Mouse (Mus musculus) heart, embryonic 16.5 days (tissue): Measurements from ENCODE around the gene Unc13c. TPM values are rescaled to one million over a fixed set of nuclear protein-coding genes. Genes with fewer than 3 reads are reported as not detected.

Experiments
- ATAC-seq: fragments of 200-750 bp; cut with Nextera tagmentation; replicated peaks from 2 replicates; pipeline ENCODE4 v1.8.0; 2017; ENCODE audit warnings: moderate number of reproducible peaks; ENCODE audit not compliant: insufficient read depth, low FRiP score; ENCODE audit errors: extremely low read depth
- H3K27ac ChIP-seq: fragments of 300-500 bp; sonication (generic); 2 replicates; pipeline ENCODE4 v1.5.1; 2014; ENCODE audit warnings: mild to moderate bottlenecking, low read length, control low read depth, moderate library complexity
- H3K27me3 ChIP-seq: fragments of 300-500 bp; sonication (generic); 2 replicates; pipeline ENCODE4 v1.6.1; 2014; ENCODE audit warnings: low read length, mixed read lengths; ENCODE audit not compliant: control insufficient read depth, insufficient read depth
- H3K36me3 ChIP-seq: fragments of 300-500 bp; sonication (generic); 2 replicates; pipeline ENCODE4 v1.6.1; 2014; ENCODE audit not compliant: control insufficient read depth, insufficient read depth
- H3K4me1 ChIP-seq: fragments of 300-500 bp; sonication (generic); 2 replicates; pipeline ENCODE4 v1.6.1; 2014; ENCODE audit warnings: low read length, mixed read lengths; ENCODE audit not compliant: control insufficient read depth, insufficient read depth
- H3K4me2 ChIP-seq: fragments of 300-500 bp; sonication (generic); 2 replicates; pipeline ENCODE4 v1.6.1; 2014; ENCODE audit warnings: low read depth, mild to moderate bottlenecking, control low read depth, low read length
- H3K4me3 ChIP-seq: fragments of 300-500 bp; sonication (generic); 2 replicates; pipeline ENCODE4 v1.5.1; 2014; ENCODE audit warnings: mild to moderate bottlenecking, control low read depth, low read length
- H3K9ac ChIP-seq: fragments of 300-500 bp; sonication (generic); 2 replicates; pipeline ENCODE4 v1.6.1; 2014; ENCODE audit warnings: low read length, control low read depth
- H3K9me3 ChIP-seq: fragments of 300-500 bp; sonication (generic); replicated peaks from 2 replicates; pipeline ENCODE4 v1.6.1; 2016; ENCODE audit warnings: low read length; ENCODE audit not compliant: control insufficient read depth
- WGBS: fragments of 180-500 bp; shearing (Covaris S2); extraction: QIAGEN DNeasy Blood & Tissue Kit; methylation state at CpG from one replicate; pipeline ENCODE4 v1.1.7; 2014; 5-methylcytosine and 5-hydroxymethylcytosine counted together
- polyA plus RNA-seq: library from polyadenylated mRNA; unstranded; fragments of >200 nt; fragmentation: Nextera tagmentation; extraction: Ambion mirVana; gene quantifications from 2 replicates; pipeline ENCODE4 v1.2.1, GENCODE M21; 2015

Unc13c gene
- polyA plus RNA-seq = 1.4 and 1.6 TPM in 2 replicates

GRCm38 (mm10) chr9:73968641-73969121 lies at the start of gene Unc13c:
Gene Unc13c (minus strand): TSS chr9:73968966.
- WGBS = 2% methylated on average over 17 of the region's 17 CpGs
- Histone ChIP-seq H3K4me2 (peak within 1 kb of the TSS; percentile 70), H3K27me3 (no peaks in the 10 kb centered on the region), H3K27ac (peak within 1 kb of the TSS; percentile 43; the same call in 1 of the 2 replicates), H3K9me3 (no peaks in the 10 kb centered on the region), H3K4me1 (peaks cover 34% of the 10 kb centered on the region), H3K36me3 (no peaks in the 10 kb centered on the region), H3K9ac (peak within 1 kb of the TSS; percentile 67), H3K4me3 (peak within 1 kb of the TSS; percentile 54)
- peak; percentile 47; the same call in 1 of the 2 replicates for ATAC-seq

DNA sequence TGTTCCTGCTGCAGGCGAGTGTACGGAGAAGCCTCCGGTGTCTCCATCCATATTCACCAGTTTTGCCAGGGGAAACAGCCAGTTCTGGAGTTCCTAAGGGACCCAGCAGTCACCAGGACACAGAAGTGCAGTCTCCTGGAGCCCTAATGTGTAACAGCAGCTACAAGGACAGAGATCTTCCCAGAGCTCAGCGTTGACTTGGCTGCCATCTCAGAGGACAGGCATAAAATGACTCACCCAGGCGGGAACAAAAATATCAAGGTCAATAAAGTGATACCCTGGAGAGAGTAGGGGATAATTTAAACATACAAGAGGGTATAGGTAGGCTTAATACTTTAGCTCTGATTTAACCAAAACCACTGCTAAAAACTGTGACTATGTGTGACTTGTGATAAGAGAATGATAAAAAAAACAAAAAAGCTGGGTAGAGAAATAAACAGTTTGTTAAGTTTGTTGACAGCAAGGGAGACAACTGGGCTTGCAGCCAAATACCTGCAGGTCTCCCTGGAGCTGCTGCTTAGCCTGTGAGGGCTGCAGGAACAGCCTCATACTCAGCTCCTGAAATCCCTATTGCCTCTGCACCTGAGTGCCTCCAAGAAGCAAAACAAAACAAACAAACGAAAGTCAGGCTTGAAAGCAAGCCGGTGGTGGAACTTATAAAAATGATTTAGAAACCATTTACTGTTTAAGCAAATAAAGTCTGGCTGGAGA lies 39.4 kb upstream of the Unc13c start:
- Histone ChIP-seq H3K4me1 (peaks cover 8% of the 10 kb centered on the region), H3K36me3 (no peaks in the 10 kb centered on the region), H3K4me2 (peak overlapping the region; percentile 17; the same call in 1 of the 2 replicates), H3K9me3 (no peaks in the 10 kb centered on the region), H3K27me3 (no peaks in the 10 kb centered on the region), H3K27ac (no peak overlapping the region; the same call in 1 of the 2 replicates), H3K4me3 (no peak overlapping the region), H3K9ac (no peak overlapping the region)
- 52% methylated on average over 7 of the region's 7 CpGs for WGBS
- no peak for ATAC-seq

- Histone ChIP-seq H3K4me1 (peaks cover 6% of the 10 kb centered on the region), H3K27me3 (no peaks in the 10 kb centered on the region), H3K9ac (peak overlapping the region; percentile 15; the same call in 1 of the 2 replicates), H3K9me3 (no peaks in the 10 kb centered on the region), H3K36me3 (no peaks in the 10 kb centered on the region), H3K4me3 (no peak overlapping the region), H3K27ac (no peak overlapping the region), H3K4me2 (no peak overlapping the region)
- no peak for ATAC-seq
- WGBS = 28% methylated on average over 6 of the region's 6 CpGs
Observed at GRCm38 (mm10) chr9:74002388-74002990, 33.7 kb upstream of the Unc13c start.

DNA sequence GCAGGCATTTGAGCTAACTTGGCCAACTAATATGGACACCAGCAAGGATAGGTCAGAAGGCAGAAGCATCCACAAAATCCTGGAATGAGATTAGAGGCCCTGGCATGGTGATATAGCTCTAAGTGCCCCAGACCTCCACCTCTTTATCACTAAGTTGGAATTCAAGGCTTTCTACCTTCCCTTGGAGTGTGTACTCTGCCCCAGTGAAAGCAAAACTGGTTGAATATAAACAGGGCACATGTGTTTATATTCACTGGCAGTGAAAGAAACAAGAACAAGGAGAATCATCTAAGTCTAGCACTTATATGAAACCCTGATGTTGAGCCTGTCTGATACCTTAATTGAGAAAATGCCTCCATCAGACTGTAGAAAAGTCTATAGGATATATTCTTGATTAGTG lies 19.3 kb upstream of the Unc13c start:
- Histone ChIP-seq H3K4me3 (no peak overlapping the region), H3K4me1 (no peaks in the 10 kb centered on the region), H3K36me3 (no peaks in the 10 kb centered on the region), H3K9me3 (peaks cover 5% of the 10 kb centered on the region), H3K27ac (no peak overlapping the region), H3K27me3 (no peaks in the 10 kb centered on the region), H3K4me2 (no peak overlapping the region), H3K9ac (no peak overlapping the region)
- ATAC-seq = no peak

DNA sequence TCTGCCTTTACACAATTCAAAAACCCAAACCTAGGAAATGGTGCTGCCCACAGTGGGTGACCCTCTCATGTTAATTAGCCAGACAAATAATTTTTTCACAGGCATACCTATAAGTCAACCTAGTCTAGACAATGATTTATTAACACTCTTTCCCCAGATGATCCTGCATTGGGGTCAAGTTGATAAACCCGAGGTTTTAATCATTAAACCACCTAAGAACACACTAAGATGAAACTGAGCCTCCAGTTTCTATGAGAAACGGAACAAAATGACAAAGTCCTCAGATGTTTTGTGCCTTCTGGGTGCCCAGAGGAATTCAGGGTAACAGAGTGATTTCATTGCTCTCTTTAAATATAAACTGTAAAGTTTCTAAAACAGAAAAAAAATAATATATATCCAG lies 18.5 kb upstream of the Unc13c start:
- Histone ChIP-seq H3K4me2 (no peak overlapping the region), H3K36me3 (no peaks in the 10 kb centered on the region), H3K9me3 (peaks cover 5% of the 10 kb centered on the region), H3K4me3 (no peak overlapping the region), H3K9ac (no peak overlapping the region), H3K27ac (no peak overlapping the region), H3K4me1 (no peaks in the 10 kb centered on the region), H3K27me3 (no peaks in the 10 kb centered on the region)
- WGBS = 73% methylated on average over 2 of the region's 2 CpGs
- ATAC-seq = no peak

DNA sequence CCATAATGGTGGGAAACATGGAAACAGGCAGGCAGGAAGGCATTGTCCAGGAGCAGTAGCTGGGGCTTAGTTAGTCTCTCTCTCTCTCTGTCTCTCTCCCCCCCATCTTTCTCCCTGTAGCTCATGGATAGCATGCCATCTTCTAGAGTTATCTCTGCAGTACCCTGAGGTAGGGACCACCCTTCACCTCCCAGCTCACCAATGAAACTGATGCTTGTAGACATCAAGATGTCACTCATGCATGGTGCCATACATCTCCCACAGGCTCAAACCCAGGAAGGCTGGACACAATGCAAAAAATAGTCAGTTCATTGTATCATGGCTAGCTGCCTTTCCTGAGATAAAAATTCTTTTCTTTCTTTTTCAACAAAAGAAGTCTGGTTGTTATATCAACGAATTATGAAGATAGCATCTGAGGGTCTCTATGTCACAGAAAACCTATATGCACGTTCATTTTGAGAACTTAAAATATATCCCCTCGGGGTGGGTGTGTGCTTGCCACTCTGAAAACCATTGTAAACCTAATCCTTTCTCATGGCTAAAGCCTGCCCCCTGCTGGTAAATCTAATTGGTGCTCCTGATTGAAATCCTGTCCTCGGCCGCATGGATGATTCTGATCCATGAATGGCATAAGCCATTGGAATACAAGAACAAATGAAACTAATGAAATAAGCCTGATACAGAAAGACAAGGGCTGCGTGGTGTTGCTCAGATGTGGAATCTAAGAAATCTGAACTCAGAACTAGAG lies 14.0 kb upstream of the Unc13c start:
- Histone ChIP-seq H3K27ac (no peak overlapping the region), H3K4me2 (no peak overlapping the region), H3K27me3 (no peaks in the 10 kb centered on the region), H3K4me3 (no peak overlapping the region), H3K4me1 (no peaks in the 10 kb centered on the region), H3K9ac (no peak overlapping the region), H3K9me3 (no peaks in the 10 kb centered on the region), H3K36me3 (no peaks in the 10 kb centered on the region)
- ATAC-seq = no peak
- WGBS = 10% methylated on average over 6 of the region's 6 CpGs

DNA sequence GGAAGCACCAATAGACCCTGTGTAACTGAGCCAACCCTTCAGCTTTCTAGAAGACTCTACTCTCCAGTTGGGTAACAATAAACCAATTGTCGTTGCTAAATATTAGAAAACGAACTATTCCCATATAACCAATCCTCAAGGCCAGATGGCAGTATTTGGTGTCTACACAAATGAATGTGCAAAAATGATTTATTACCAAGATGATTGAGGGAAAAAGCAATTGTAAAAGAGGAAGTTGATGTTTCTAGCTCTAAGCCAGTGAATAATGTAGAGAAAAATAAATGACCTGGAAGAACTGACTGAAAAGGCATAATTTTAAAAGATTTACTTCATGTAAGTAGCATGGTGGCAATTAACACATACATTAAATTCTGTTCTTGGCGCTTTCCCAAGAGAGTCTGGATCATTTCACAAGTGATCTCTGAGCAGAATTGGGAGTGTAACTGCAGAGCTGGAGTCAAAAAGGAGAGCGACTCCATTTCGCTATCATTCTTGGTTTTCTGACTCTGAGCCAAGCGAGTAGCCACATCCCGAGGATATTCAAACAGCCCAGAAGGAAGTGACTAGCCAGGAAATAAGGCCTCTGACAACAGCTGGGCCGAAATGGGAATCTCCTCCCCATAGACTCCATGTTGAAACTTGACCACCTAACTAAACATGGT lies 3.7 kb upstream of the Unc13c start:
- Histone ChIP-seq H3K4me1 (peaks cover 12% of the 10 kb centered on the region), H3K9ac (no peak overlapping the region), H3K36me3 (no peaks in the 10 kb centered on the region), H3K27ac (no peak overlapping the region), H3K27me3 (no peaks in the 10 kb centered on the region), H3K4me3 (no peak overlapping the region), H3K9me3 (no peaks in the 10 kb centered on the region), H3K4me2 (no peak overlapping the region)
- 61% methylated on average over 8 of the region's 8 CpGs for WGBS
- ATAC-seq = no peak

GRCm38 (mm10) chr9:73970717-73971116 lies 2.0 kb upstream of the Unc13c start:
- H3K27ac ChIP-seq = no peak overlapping the region
- no peaks in the 10 kb centered on the region for H3K9me3 ChIP-seq
- peaks cover 25% of the 10 kb centered on the region for H3K4me1 ChIP-seq
- H3K27me3 ChIP-seq = no peaks in the 10 kb centered on the region
- H3K4me3 ChIP-seq = no peak overlapping the region
- H3K9ac ChIP-seq = no peak overlapping the region
- 66% methylated on average over 9 of the region's 9 CpGs for WGBS
- H3K4me2 ChIP-seq = no peak overlapping the region
- no peaks in the 10 kb centered on the region for H3K36me3 ChIP-seq
- ATAC-seq = no peak
